Mouse (Mus musculus) kidney, adult 8-10 months (tissue): Measurements from ENCODE around the gene Zfp553.
A peak's percentile ranks its signal among the peaks of the same experiment; 100 is the strongest.

Experiments
- DNase-seq, 2 experiments: peaks; one replicate each; pipeline ENCODE4 v3.0.0; 2022

The Zfp553 gene

DNA sequence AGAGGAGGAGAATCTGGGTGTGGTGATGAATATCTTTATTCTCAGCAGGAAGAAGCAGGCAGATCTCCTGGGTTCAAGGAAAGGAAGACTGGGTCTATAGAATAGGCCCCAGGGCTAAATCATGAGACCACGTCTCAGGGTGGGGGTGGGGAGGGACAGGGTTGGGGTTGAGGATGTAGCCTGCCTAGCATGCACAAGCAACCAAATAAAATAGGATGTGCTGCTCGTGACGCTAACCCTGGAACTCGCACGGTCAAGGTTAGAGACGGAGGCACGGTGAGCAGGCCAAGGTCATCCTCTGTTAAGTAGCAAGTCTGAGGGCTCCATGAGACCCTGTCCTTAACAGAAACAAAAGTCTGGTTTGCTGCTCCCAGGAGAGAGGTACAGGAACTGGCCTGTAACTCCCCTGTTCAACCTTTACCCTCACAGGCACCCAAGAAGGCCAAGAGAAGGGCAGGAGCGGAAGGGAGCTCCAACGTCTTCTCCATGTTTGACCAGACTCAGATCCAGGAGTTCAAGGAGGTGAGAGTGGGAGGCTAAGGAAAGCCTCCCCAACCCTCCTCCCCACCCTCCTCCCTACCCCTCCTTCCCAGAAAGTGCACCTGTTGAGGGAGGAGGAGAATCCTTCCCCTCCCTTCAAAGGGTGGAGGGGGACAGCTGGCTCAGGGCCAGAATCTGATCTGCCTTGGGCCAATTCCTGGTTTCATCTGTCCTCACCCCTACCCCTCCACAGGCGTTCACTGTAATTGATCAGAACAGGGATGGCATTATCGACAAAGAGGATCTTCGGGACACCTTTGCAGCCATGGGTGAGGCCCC, 20.2 kb upstream of the Zfp553 start:
- no peak for DNase-seq

DNA sequence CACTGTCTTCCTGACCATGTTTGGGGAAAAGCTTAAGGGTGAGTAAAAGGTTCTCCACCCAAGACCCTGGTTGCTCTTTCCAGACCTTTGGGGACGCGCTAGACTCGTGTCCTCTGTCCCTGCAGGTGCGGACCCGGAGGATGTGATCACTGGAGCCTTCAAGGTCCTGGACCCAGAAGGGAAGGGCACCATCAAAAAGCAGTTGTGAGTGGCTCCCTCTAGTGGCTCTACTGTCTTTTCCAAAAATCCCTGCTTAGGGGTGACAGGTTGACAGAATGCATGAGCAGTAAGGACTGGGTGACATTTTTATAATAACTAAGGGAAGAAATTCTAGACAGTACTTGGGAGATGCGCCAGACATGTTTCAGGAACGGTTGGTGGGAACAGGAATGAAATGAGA, 19.4 kb upstream of the Zfp553 start:
- DNase-seq: peak in 1 of 2 experiments; percentile 48

DNA sequence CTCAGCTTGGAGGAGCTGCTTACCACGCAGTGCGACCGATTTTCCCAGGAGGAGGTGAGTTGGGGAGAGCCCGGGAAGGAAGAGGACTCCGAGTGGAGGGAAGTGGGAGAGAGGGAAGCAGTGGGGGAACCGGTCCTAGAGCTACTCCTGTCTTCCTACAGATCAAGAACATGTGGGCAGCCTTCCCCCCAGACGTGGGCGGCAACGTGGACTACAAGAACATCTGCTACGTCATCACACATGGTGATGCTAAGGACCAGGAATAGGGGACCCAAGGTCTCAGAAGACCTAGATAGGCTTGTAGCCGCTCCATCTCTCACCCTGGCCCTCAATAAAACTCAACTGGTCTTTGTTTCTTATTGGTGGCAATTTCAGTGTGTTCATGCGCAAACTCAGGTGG, 18.9 kb upstream of the Zfp553 start:
- DNase-seq: no peak

DNA sequence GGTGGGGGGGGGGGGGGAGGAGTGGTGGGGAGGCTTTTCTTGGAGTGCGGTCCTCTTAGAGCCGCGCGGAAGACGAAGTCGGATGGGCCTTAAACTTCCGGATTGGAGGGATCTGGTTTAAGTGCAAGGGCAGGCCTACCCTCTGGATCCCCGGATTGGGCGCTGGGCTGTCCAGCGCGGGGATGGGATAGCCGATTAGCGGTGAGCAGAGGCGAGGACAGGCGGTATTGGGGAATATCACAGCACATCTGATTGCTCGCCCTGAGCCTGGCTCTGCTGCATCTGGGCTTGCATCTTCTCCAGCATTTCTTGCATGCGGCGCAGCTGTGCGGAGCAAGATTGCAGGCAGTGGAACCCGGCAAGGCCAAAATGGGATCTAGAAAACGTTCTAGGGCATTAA, 18.3 kb upstream of the Zfp553 start:
- DNase-seq: no peak

DNA sequence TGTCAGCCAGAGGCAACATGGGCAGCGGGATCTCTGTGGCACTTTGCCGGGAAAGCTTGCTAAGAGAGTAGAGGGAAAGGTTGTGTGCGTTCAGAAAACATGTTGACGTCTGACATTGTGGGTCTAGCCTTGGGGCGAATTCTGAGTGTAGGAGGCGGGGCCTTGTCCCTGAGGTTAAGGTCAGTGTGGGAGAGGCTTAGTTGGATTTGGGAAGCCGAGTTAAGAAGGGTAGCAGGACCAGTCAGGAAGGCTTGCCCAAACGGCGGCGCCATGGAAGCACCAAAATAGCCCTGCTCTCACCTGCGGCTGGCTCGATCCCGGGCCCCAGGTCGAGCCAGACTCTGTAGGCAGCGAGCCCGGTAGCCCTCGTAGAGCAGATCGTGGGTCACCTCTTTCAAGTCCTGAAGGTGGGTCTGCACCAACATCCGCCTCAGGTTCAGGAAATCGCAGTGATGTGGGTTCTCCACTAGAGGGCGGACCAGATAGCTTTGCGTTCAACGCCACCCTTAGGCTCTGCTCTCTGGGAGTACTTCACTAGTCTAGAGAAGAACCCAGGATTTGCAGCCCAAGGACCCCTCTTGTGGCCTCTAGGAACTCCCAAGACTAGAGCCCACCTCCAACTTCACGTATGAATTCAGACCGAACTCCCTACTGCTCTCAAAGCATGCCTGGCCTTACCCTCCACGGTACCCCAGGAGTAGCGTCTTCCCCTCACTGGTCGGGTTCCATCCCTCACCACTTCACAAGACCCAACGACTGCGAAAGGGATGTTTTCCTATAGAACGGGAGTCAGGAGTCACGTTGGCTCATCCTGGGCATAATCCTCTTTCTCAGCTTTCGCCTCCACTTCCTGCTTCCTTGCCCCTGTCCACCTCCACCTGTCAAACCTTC, 17.6 kb upstream of the Zfp553 start:
- DNase-seq: peak; percentile 64 to 66

DNA sequence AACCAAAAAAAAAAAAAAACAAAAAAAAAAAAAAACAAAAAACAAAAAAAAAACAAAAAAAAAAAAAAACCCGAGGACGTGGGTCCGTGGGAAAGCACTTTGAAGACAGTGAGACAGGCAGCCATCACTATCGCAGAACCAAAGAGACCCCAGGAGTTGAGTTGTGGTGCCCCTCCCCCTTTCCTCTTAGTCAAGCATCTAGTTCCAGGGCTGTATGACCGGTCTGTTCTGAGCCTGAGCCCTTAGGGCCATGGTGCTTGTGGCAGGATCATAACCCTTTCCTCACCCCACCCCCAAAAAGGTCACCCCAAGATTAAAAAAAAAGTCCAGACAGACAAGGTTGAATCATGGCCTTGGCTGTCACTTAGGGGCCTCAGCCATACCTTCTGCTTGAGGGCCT, 16.6 kb upstream of the Zfp553 start:
- DNase-seq: no peak

DNA sequence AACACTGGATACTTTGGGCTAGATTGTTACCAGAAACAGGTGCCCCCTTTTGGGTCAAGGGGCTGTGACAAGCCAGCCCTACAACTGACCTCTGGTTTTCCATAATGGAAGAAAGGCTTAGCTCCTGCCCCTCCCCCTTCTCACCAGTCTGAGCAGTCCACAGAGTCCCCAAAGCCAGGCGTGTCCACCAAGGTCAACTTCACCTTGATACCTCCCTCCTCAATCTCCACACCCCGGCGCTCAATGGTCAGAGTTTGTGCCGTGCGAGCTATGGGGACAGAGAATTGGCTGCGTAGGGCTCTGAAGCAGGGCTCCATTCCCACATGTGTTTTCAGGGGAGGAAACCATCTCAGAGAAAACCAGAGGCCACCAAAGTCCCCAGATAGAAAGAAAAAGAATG, 15.4 kb upstream of the Zfp553 start:
- DNase-seq: no peak

DNA sequence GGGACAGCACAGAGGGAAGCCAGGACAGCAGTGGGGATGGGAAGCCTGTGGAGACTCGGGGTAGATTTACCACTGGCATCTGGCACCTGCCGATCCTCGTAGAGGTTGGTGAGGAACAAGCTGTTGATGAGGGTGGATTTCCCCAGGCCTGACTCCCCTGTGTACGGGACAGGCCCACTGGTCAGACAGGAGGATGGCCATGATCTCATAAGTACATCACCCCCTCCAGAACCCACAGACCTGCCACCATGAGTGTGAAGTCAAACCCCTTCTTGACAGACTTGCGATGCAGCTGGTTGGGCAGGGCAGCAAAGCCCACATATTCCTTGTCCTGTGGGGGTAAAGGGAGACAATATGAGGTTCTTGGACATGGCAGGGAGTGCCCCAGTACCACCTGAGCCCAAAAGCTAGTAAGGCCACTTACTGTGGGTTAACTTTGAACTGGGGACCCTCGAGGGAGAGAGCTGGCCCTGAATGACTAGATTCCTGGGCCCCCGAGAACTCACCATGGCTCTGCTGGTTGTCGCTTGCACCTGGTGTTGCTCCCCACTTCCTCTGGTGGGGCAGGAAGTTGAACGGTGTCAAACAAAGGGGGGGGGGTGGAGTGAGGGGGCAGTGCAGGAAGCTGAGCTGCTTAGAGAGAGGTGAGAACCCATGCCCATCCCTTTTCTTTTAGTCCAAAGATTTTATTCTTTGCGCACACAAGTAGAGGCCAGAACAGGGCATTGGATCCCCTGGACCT, 14.8 kb upstream of the Zfp553 start:
- no peak for DNase-seq

DNA sequence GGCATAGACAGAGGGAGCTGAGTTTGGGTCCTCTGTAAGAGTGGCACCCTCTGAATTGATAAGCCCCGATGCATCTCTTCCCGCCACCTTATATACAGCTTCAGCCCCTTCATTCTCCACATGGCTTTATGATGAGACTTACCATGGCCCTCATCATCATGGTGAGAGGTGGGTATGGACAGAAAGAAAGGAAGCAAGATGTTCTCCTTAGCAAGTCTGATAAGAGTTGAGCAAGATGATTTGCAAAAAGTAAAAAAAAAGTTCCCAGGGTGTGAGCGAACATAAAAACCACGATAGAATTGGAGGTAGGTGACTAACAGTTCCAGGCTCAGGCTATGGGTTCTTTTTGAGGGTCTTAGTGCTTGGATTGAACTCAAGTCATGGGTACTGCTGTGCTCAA, 14.2 kb upstream of the Zfp553 start:
- no peak for DNase-seq

DNA sequence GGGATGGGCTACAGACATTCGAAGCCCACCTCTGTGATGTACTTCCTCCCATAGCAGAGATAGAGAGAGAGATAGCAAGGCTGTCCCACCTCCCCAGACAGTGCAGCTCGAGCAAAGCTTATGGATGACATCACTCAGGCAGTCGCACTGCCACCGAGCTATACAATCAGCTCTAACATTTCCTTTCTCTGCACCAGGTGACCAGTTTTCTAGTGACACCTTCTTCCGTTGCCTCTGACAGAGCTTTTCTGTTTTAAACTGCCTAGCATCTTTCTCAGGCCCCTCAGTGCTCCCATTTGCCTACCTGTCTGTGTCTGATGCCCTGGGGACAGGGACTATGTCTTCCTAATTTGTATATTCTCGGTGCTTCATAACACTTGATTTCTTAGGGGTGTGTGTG, 12.4 kb upstream of the Zfp553 start:
- DNase-seq: no peak

DNA sequence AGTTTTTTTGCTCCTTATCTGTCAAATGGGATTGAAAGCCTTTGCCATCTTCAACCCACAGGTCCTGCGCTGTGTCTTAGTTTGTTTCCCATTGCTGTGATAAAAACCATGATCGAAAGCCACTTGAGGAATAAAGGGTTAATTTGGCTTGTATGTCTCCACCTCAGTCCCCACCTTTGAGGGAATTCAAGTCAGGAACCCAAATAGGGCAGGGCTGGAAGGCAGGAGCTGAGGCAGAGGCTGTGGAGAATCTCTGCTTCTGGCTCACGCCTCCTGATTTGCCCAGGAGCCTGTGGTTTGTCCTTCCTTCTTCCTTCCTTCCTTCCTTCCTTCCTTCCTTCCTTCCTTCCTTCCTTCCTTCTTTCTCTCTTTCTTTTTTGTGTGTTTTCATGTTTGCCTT, 9.8 kb upstream of the Zfp553 start:
- DNase-seq: no peak

DNA sequence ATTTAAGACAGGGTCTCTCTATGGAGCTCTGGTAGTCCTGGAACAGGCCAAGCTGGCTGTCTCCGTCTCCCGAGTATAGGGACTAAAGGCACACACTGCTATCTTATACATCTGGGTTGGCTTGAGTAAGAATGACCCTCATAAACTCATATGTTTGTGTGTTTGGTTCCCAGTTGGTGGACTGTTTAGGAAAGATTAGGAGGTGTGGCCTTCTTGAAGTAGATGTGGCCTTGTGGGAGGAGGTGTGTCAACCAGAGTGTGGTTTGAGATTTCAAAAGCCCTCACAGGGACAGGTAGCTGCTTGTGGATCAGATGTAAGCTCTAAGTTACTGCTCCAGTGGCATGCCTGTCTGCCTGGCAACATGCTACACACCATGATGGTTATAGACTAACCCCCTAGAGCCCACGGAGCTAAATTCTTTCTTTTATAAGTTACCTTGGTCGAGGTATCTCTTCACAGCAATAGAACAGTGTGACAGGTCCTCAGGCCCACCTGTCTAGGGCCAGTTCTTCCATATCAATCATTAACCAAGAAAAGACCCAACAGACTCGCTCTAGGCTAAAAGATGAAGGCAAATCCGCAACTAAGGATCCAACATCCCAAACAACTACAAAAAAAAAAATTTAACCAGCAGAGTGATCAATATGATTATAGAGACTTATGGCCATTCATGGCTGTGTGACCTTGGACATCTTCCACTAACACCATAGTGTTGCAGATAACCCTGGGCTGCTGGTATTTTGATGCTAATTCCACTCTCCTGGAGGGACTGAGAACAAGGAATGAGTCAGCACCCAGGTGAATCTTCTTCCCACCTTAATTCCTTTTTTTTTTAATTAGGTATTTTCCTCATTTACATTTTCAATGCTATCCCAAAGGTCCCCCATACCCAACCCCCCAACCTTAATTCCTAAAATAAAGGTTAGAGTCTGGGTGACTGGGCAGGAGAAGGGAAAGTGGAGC, 9.1 kb upstream of the Zfp553 start:
- no peak for DNase-seq

DNA sequence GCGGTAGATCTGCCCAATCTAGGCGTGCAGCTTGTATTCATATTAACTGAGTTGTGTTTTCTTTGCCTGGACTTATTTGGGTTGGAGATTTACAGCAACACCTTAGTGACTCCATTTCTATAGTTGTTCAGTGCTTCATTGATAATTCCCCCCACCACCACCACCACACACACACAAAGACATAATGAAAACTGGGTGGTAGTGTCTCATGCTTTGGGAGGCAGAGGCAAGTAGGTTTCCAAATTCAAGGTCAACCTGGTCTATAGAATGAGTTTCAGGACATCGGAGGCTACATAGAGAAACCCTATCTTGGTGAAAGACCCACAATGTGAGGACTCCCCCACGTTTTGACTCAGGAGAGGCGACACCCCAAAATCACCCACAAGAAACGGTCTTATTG, 8.2 kb upstream of the Zfp553 start:
- DNase-seq: no peak

DNA sequence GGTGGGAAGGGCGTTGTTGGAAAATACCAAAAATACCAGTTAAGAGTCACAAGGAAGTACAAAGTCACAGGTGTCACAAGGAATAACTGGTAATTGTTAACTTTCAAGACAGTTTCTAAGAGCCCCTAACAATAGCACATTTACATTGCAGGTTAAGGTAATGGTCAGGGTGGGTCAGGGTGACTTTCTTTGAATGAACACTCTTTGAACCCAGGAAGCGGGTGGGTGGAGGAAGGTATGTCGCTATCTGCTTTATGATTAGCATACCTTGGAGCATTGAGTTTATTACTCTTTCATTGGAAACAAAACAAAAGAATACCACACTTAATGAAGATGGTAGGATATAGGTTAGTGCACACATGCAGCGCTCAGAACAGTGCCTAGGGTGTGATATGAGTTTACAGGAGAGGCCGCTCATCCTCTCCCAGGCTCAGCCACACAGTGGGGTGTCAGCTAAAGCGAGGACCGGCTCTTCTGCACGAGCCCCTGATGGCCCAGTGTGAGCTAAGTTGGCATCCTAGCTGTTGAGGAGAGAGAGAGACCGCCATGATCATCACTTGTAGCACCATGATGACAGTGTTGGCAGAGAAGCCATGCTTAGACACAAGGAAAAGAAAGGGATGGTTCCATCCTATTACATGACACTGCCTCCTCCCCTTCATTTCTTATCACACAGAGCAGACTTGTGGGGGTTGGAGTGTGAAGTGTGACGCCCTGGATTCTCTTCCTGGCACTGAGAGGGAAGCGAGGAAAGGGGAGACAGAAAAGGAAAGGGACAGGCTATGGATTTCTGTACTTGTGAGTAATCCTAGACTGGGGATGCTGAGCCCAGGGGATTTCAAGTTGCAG, 7.5 kb upstream of the Zfp553 start:
- no peak for DNase-seq

DNA sequence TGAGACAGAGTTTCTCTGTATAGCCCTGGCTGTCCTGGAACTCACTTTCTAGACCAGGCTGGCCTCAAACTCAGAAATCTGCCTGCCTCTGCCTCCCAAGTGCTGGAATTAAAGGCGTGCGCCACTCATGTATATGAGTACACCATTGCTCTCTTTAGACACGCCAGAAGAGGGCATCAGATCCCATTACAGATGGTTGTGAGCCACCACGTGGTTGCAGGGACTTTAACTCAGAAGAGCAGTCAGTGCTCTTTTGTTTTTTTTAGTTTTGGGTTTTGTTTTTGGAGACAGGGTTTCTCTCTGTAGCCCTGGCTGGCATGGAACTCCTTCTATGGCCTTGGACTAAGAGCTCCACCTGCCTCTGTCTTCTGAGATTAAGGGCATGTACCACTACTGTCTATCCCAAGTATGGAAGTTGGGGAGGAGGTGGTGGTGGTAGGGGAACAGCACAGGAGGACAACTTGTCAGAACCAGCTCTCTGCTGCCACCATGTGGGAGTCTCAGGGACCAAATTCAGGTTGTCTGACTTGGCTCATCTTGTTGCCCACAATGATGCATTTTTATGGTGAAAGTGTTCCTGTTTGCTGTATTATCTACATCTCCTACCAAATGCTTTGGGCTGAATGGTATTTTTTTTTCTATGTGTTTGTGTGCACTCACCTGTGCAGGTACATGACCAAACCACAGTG, 4.1 kb upstream of the Zfp553 start:
- peak; percentile 73 to 86 for DNase-seq

DNA sequence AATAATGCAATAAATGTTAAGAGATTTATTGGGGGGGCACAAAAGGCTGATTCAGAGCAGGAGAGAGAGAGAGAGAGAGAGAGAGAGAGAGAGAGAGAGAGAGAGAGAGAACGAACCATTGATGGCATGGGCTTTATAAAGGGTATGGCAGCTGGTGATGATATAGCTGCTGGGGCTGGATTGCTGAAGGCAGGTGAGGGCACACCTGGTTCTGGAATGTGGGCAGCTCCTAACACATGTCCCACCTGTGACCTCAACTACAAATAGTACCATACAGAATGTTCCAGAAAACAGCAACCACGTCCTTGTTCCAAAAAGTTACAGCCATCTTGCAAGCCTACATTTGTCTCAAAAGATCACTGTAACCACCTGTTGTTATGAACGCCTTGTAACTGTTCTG, 1.5 kb upstream of the Zfp553 start:
- DNase-seq: no peak

DNA sequence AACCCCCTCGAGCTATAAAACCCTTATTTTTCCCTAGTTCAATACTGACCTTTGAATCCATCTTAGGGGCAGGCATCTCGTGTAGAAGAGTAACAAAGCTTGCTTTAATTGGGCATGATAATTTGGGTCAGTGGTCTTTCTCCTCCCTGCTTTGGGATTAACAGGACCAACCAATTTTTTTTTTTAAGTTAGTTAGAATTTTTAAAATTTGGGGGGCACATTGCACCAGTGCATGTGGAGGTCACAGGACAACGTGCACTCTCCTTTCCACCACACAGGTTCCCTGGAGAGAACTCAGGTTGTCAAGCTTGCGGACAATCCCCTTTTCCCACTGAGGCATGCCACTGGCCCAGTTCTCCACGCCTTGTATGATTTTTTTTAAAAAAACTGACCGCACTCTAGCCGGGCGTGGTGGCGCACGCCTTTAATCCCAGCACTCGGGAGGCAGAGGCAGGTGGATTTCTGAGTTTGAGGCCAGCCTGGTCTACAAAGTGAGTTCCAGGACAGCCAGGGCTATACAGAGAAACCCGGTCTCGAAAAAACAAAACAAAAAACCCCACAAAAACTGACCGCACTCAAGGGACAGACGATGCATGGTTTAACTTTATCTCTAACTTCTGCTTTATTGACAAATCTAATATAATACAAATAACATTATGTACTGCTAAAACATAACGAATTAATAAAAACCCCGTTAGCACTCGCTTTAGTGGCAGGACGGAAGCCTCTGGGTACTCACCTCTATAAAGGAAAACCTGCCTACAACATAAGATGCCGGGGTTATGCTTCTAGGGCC, 837 bp upstream of the Zfp553 start:
- no peak for DNase-seq

DNA sequence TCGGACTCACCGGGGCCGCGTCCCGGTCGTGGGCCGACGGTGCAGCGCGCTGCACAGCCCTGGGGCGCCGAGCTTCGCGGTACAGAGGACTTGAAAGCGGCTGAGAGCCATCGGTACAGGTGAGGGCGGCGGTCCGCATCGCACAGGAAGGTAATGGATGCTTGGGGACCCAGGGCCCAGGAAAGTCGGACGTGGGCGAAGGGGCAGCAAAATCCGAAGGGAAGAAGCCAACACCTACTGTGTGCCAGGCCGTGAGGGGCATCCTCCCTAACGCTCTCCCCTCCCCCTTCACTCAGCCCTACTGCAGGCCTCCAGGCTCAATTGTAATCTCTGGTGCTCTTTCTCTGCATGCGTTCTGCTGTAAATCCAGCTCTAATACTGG, 498 bp downstream of the Zfp553 start:
- DNase-seq: peak in 1 of 2 experiments; percentile 30

DNA sequence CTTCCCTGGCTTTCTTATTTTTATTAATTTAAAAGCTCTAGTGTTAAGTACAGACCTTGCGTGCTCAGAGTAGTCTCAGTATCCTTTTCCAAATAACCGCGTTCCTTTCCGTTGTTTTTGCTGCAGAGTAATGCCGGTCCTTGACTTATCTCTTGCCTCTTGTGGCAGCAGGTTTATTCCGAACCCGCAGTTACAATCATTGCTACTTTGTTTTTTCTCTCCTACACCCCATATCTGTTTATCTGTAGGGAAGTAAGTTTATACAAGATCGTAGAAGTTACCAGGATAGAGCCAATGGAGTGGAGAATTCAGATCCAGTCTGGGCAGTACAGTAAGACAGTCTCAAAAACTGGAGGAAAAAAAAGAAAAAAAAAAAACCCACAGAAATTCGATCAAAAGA, 904 bp downstream of the Zfp553 start:
- DNase-seq: no peak

DNA sequence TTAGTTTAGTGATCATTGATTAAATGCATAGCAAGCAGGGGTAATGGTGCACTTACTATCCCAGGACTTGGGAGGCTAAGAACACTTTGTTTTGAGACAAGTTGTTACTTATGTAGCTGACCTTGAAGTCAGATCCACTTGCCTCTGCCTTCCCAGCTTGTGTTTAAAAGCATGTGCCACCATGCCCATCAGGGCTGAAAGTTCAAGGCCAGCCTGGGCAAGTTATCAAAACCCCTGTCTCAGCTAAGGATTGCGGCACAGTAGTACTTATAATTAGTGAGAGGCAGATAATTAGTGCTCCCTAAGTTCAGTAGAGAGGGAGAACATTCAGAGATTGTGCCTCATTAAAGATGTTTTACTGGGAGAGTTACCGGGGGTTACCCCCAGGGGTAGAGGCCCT, 1.9 kb downstream of the Zfp553 start:
- no peak for DNase-seq
